In the genomic region with DNA sequence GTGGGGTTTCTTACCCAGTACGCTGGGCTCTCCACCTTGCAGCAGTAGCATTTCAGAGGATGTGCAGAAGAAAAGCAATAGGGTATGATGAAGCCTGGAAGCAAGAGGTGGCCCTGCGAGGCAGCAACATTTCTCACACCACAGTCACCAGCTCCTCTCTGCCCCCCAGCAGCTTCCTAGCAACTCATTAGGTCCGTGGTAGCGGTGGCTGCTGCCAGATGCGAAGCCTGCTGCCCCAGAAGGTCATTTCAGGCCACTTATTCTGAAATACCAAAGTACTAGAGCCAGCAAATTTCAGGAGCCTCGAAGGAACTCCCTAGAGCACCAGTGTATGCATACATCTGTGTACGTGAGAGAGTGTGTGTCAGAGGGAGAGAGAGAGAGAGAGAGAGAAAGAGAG, we compare ENCODE assay signal across 14 mouse cellular contexts. TPM values are rescaled to one million over a fixed set of nuclear protein-coding genes. Genes with fewer than 3 reads are reported as not detected.
DNase-seq lines count a peak whose midpoint lies in the region; ATAC-seq and TF ChIP-seq lines count a peak whose summit lies in the region.
"Had no signal": no experiment of that assay in that cellular context is flagged by ENCODE, and none has a peak within 500 bp of the region (broad histone marks: within the 10 kb centered on the region; RNA-seq: fewer than 3 reads in every experiment).

No protein-coding gene starts in this region.

- WGBS in kidney, adult 2 months = 17% methylated on average over 7 of the region's 7 CpGs
- WGBS in kidney, embryonic 14.5 days = 27% methylated on average over 7 of the region's 7 CpGs
- 25% methylated on average over 7 of the region's 7 CpGs for WGBS in neural tube, embryonic 14.5 days

- H3K27ac ChIP-seq in kidney, adult 2 months (ENCODE audit: insufficient read depth, low read depth, low read length) = no peak overlapping the region
- H3K27ac ChIP-seq in kidney, embryonic 14.5 days (ENCODE audit: low read depth, low read length) = no peak overlapping the region
- peak overlapping the region; percentile 45; the same call in 1 of the 2 replicates for H3K27ac ChIP-seq in neural tube, embryonic 14.5 days (ENCODE audit: low read depth, low read length)
- H3K27ac ChIP-seq: heart, adult 2 months; liver, embryonic 14.5 days had no signal

- H3K4me3 ChIP-seq in kidney, adult 2 months (ENCODE audit: insufficient read depth, low read depth, low read length) = no peak overlapping the region
- no peak overlapping the region for H3K4me3 ChIP-seq in kidney, embryonic 14.5 days (ENCODE audit: low read length)
- H3K4me3 ChIP-seq in neural tube, embryonic 14.5 days (ENCODE audit: low read depth, low read length) = no peak overlapping the region
- H3K4me3 ChIP-seq: heart, adult 2 months; megakaryocyte, embryonic 14.5 days had no signal

- peaks cover 6% of the 10 kb centered on the region for H3K4me1 ChIP-seq in kidney, adult 2 months (ENCODE audit: control insufficient read depth, insufficient read depth, low read length)
- H3K4me1 ChIP-seq in kidney, embryonic 14.5 days (ENCODE audit: control insufficient read depth, insufficient read depth, low read length) = no peaks in the 10 kb centered on the region
- peaks cover 23% of the 10 kb centered on the region for H3K4me1 ChIP-seq in neural tube, embryonic 14.5 days (ENCODE audit: control insufficient read depth, insufficient read depth, low read length)
- H3K4me1 ChIP-seq: megakaryocyte, embryonic 14.5 days had no signal

- no peak for ATAC-seq in kidney, embryonic 14.5 days (ENCODE audit: low FRiP score, low TSS enrichment)
- no peak for ATAC-seq in neural tube, embryonic 14.5 days (ENCODE audit: low read depth)

- no peaks in the 10 kb centered on the region for H3K36me3 ChIP-seq in kidney, adult 2 months (ENCODE audit: control insufficient read depth, insufficient read depth, low read length)
- H3K36me3 ChIP-seq in kidney, embryonic 14.5 days (ENCODE audit: control insufficient read depth, insufficient read depth, low read length) = no peaks in the 10 kb centered on the region
- no peaks in the 10 kb centered on the region for H3K36me3 ChIP-seq in neural tube, embryonic 14.5 days (ENCODE audit: control insufficient read depth, insufficient read depth, low read length)

- no peaks in the 10 kb centered on the region for H3K27me3 ChIP-seq in kidney, adult 2 months (replicated peaks; ENCODE audit: control insufficient read depth, insufficient read depth, low read length)
- H3K27me3 ChIP-seq in kidney, embryonic 14.5 days (ENCODE audit: control insufficient read depth, insufficient read depth, low read length) = no peaks in the 10 kb centered on the region
- no peaks in the 10 kb centered on the region for H3K27me3 ChIP-seq in neural tube, embryonic 14.5 days (ENCODE audit: control insufficient read depth, insufficient read depth, low read length)

- H3K4me2 ChIP-seq in kidney, embryonic 14.5 days (replicated peaks; ENCODE audit: low read depth, low read length) = no peak overlapping the region
- no peak overlapping the region for H3K4me2 ChIP-seq in neural tube, embryonic 14.5 days (ENCODE audit: low read depth, low read length)

- no peaks in the 10 kb centered on the region for H3K9me3 ChIP-seq in kidney, embryonic 14.5 days (ENCODE audit: control insufficient read depth, low read length)
- no peaks in the 10 kb centered on the region for H3K9me3 ChIP-seq in neural tube, embryonic 14.5 days (ENCODE audit: control insufficient read depth, low read length)
- H3K9me3 ChIP-seq: megakaryocyte, embryonic 14.5 days had no signal

- TF ChIP-seq CTCF in kidney, adult 2 months (conservative IDR thresholded peaks at IDR 0.05; ENCODE audit: insufficient read depth, insufficient read length, low read depth, low read length) = no peak

- peak; percentile 7 for DNase-seq in adrenal gland, adult 2 months
- no peak for DNase-seq in adrenal gland, adult 18-20 months (ENCODE audit: low spot score in 2 of 2)
- DNase-seq in kidney, adult 2 months = peak; percentile 74
- peak; percentile 23 for DNase-seq in kidney, postnatal 10 days
- no peak for DNase-seq in testis, postnatal 14 days (ENCODE audit: low spot score)
- DNase-seq in layer of hippocampus, postnatal 14 days (ENCODE audit: low spot score in 2 of 2) = no peak
- DNase-seq: cerebellum, postnatal 14 days; heart, adult 2 months; right cerebral cortex, postnatal 4 days had no signal

- no peak for TF ChIP-seq POLR2A in kidney, adult 2 months (IDR thresholded peaks at IDR 0.05; ENCODE audit: low read depth, low read length)

- H3K9ac ChIP-seq in kidney, embryonic 14.5 days (ENCODE audit: low read depth, low read length) = no peak overlapping the region
- no peak overlapping the region for H3K9ac ChIP-seq in neural tube, embryonic 14.5 days (replicated peaks; ENCODE audit: low read depth, low read length)
- H3K9ac ChIP-seq: liver, embryonic 14.5 days had no signal

RNA-seq across cellular contexts. Expression of gene Galnt14, which starts 9.2 kb away (rescaled TPM):
- 1 to 10 TPM; 1.4 to 1.9 TPM for total RNA-seq in adrenal gland, adult 2 months (2021)
- 1.8 and 2.4 TPM in 2 replicates for polyA plus RNA-seq in adrenal gland, adult 2 months (2012; rRNA removed)
- 1 to 10 TPM; 1.1 to 1.7 TPM for total RNA-seq in adrenal gland, adult 18-20 months (2021)
- polyA plus RNA-seq in kidney, adult 2 months (2012; rRNA removed) = 43.7 and 45.9 TPM in 2 replicates
- 8.8 and 9.7 TPM in 2 replicates for polyA plus RNA-seq in kidney, embryonic 14.5 days (2014; fragmentation: Nextera tagmentation; extraction: Ambion mirVana)
- 28.9 and 34.9 TPM in 2 replicates for polyA plus RNA-seq in neural tube, embryonic 14.5 days (2014; fragmentation: Nextera tagmentation; extraction: Ambion mirVana)
- 10 to 100 TPM; 19.4 to 21.8 TPM for total RNA-seq in layer of hippocampus, postnatal 14 days (2021)
- total RNA-seq: heart, adult 2 months; heart, postnatal 25 days had no signal

Comparison
In these comparisons a context has a peak if more than half of its experiments do, and no peak if none do; other contexts are left out.
1. DNase-seq: peak in adrenal gland, adult 2 months (single experiment), kidney, adult 2 months (single experiment) and kidney, postnatal 10 days (single experiment); none in adrenal gland, adult 18-20 months (0 of 2), testis, postnatal 14 days (single experiment) and layer of hippocampus, postnatal 14 days (0 of 2).